Mouse (Mus musculus) gastrocnemius, postnatal 4 days (tissue): ENCODE results near the gene Rrad. TPM values are rescaled to one million over a fixed set of nuclear protein-coding genes. Genes with fewer than 3 reads are reported as not detected.
A peak's percentile ranks its signal among the peaks of the same experiment; 100 is the strongest.

Experiments
- DNase-seq, 2 experiments: peaks; one replicate each; pipeline ENCODE4 v3.0.0; 2021 to 2022; ENCODE audit warnings: low spot score in 2 of 2, mixed read lengths in 2 of 2
- total RNA-seq, 2 experiments: library from RNA; stranded (reverse); gene quantifications; 2 replicates each; pipeline ENCODE4 v1.2.3; 2021

The Rrad gene
- total RNA-seq, 2 experiments from 2014 or later, result 93.9 to 98.3 TPM

DNA sequence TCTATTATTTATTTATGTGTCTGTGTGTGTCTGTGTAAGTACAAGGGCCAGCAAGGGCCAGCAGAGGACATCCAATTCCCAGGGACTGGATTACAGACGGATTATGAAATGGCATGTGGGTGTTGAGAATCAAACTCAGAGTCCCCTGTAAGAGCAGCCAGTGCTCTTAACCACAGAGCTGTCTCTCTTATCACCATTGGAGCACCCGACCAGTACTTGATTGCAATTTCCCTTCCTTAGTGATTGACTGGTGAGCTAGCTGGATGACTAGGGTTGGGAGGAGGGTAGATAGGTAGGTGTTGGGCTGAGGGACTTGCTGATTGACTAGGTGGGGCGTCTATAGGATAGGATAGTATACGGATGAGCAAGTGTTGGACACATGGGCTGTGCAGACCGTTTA lies 10.4 kb downstream of the Rrad start:
- DNase-seq, result no peak

GRCm38 (mm10) chr8:104613119-104613518 lies 18.0 kb downstream of the Rrad start:
- no peak for DNase-seq

DNA sequence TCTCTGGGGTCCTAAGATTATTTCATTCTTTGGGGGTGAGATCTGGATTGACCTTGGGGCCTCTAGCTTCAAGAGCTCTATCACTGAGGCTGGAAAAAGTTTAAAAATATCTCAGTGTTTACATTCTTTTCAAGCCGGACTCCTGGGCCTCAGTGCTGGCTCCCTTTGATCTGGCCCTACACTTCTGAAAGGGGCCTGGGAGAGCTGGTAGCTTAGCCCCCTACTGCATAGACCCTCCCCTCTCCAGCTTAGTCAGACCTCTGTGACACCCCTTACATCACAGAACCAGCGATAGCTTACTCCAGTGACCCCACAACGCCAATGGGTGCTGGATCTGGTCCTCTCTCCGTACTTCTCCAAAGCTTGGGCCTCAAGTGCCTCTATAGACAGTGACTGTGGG lies 19.5 kb downstream of the Rrad start:
- DNase-seq, result no peak

DNA sequence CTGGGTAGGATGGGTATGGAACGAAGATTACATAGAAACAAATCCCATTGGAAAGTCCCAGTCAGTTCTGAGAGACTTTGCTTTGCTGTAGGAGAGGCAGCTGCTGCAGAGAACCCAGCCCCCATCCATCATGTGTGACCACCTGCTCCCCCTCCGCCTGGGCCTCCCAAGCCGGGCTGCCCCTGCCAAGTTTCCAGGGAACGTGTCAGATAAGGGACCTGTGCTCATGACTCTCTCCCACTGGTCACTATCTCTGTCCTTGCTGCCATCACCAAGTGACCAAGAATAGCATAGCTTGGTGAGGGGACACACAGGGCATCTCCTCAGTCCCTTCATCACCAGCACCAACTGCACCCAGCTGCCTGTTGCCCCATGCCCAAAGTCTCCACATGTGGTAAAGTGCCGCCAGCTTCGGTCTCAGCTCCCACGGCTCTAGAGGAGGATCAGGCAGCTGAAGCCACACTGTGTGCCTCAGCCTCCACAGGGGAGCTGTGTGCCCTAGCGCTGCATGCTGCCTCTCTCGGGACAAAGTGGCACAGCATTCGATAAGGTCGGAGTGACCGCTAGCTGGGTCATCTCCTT lies 20.9 kb downstream of the Rrad start:
- DNase-seq, result peak in 1 of 2 experiments; percentile 29

DNA sequence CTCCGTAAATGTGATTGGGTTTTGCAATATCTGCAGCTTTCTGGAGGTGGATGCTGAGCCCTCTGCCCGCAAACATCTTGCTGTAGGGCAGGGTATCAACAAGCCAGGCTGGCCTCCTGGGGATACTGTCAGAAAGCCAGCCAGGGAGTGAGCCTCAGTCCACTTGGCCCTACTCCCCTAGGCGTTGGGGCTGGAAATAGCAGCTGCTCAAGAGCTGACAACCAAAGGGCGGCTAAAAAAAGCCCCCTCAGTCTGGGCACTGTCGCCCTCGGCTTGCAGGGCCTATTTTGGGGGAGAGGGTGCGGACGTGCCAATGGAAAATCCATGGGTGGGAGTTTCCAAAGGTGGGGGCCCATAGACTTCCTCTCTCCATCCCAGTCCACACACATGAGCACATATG lies 21.9 kb downstream of the Rrad start:
- no peak for DNase-seq

DNA sequence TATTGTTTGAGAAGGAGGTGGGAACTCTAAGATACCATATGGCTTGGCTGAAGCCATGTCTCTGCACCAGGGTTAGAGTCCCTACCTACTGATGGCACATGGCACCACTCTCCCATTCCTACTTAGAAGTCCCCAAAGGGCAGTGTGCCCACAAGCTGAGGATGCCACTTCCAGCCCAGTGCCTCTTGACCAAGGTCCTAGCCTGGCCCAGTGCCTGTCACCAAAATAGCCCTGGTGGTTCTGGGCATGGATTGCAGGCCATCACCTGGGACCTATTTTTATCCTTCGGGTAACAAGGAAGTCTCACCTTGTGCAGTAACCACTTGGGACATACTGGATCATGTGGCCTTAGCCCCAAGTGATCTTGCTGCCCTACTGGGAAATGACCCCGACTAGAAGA lies 23.2 kb downstream of the Rrad start:
- DNase-seq, result peak in 1 of 2 experiments; percentile 28

DNA sequence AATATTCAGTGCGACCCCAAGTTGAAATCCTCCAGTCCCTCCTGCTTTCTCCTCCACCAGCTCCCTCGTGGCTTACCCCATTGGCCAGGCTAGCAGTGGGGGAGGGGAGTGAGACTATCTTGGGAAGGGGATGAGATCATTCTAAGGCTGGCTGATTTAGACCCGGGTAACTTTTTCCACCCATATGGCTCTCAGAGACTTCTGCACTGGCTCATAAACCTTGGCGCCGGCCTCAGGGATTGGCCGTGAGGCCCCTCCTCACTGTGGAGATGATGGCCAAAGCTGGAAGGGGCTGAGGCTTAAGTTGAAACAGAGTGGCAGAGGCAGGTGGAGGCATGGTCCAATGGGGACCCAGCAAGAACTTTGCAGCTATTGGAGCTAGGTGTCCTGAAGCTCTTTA lies 24.8 kb downstream of the Rrad start:
- DNase-seq, result peak in 1 of 2 experiments; percentile 48

- DNase-seq, result no peak
These were observed 27.9 kb downstream of the Rrad start for GRCm38 (mm10) chr8:104603245-104603593.

GRCm38 (mm10) chr8:104602468-104603244 lies 28.5 kb downstream of the Rrad start:
- DNase-seq, result peak; percentile 60 to 83

- no peak for DNase-seq
These were observed 29.2 kb downstream of the Rrad start for GRCm38 (mm10) chr8:104601941-104602371.

DNA sequence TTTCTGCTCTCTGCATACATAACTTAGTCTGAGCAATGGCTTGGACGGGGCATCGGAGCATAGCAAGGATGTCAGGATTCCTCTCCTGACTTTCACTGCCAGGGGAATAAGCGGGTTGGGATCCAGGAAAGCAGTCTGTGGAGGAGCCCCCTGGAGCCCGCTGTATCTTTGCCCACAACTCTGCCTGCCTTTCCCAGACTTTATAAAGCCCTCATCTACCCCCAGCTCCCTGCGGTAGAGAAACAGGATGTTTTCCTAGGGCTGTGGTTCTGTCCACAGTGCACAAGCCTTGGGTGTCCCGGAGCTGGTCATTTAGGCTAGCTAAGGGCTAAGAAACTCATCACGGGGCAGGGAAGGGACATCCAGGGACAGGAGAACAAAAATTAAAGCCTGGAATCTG lies 29.7 kb downstream of the Rrad start:
- no peak for DNase-seq

- DNase-seq, result no peak
These were observed 32.6 kb downstream of the Rrad start for GRCm38 (mm10) chr8:104598496-104598895.

GRCm38 (mm10) chr8:104597656-104598055 lies 33.5 kb downstream of the Rrad start:
- DNase-seq, result no peak

GRCm38 (mm10) chr8:104595773-104596536 lies 35.2 kb downstream of the Rrad start:
- DNase-seq, result no peak

DNA sequence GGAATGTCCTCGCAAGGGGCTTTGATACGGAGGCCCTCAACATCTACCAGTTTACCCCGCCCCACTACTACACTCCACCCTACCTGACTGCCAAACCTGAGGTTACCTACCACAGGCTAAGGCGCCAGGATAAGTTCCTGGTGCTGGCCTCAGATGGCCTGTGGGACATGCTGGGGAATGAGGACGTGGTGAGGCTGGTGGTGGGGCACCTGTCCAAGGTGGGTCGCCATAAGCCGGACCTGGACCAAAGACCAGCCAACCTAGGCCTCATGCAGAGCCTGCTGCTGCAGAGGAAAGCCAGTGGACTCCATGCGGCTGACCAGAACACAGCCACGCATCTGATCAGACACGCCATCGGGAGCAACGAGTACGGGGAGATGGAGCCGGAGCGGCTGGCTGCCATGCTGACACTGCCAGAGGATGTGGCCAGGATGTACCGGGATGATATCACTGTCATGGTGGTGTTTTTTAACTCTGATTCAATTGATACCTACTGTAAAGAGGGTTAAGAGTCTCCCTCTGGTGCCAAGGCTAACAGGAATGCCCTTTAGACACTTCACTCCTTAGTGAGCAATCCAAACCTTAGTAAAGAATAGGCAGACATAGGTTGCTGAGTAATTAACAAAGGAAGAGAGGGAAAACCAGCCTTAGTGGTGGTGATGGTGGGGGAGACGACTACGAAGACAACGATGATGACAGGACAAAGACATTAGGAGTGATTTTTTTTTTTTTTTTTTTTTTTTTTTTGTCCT lies 36.3 kb downstream of the Rrad start:
- DNase-seq, result no peak

- no peak for DNase-seq
These were observed 37.4 kb downstream of the Rrad start for GRCm38 (mm10) chr8:104593536-104594325.

- no peak for DNase-seq
These were observed 38.6 kb downstream of the Rrad start for GRCm38 (mm10) chr8:104592566-104592965.

- DNase-seq, result no peak
These were observed 39.3 kb downstream of the Rrad start for GRCm38 (mm10) chr8:104591856-104592255.

DNA sequence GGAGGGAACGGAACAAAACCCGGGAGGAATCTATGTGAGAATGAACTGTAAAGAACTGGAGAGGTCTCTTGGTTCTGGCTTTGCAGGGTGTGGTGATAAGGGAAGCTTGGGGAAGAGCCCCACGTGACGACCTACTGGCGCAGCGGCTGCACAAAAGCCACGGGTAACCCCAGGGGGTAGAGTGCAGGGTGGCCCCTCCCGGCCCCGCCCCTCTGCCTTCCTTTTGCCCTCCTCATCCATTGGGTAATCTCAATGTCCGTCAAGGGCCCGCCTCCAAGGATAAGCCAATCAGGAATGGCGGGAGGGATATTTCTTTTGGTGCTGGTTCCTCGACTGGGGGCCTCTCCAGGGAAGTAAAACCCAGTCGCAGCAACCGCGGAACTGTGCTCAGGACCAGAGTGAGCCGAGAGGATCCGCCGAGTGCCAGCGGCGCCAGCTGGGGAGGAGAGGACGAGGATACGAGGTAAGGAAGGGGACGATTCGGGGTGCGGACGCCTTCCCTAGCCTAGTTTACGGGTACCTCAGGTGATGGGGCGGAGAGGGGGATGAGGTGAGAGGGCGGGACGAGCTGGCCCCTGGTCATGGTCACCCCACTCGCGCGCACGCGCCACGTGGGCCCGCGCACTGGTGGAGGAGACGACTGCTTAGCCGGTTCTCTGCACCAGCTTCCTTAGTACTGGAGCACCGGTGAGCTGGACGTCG lies 39.8 kb downstream of the Rrad start, which contains the start of gene Pdp2:
Gene Pdp2 (plus strand): TSS at position 319 of the 702 bp plus-strand sequence.
- peak; percentile 55 to 84 for DNase-seq

DNA sequence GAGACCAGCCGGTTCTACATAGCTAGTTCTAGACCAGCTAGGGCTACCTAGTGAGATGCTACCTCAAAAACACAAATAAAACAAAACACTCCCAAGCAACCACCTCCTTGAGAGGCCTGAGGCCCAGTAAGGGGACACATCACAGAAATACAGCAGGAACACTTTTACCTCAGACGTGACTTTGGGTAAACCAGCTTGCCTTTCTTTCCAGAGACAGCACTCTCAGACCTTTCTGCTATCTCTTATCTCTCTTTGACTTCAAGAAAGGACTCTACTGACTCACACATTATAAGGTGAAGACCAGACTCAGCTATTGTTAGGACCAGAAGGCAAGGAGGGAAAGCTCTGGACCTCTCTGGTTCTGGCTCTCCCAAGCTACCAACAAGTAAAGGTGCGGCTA lies 40.8 kb downstream of the Rrad start:
- DNase-seq, result no peak
